Mouse (Mus musculus) ES-E14 (cell line): ENCODE data around the gene Nsg2. TPM values are rescaled to one million over a fixed set of nuclear protein-coding genes. Genes with fewer than 3 reads are reported as not detected.

Experiments used
- DNase-seq: peaks from one replicate; pipeline ENCODE4 v3.0.0-alpha.2; 2013; ENCODE audit warnings: low read depth, low spot score
- H3K27ac ChIP-seq: 2 replicates; pipeline ENCODE4 v1.5.1; 2012; ENCODE audit warnings: low read depth, mild to moderate bottlenecking, low read length, moderate library complexity, mixed read lengths; ENCODE audit not compliant: poor library complexity, insufficient read depth, severe bottlenecking
- H3K36me3 ChIP-seq: 2 replicates; pipeline ENCODE4 v1.6.1; 2012; ENCODE audit warnings: mild to moderate bottlenecking, low read length, moderate library complexity, mixed read lengths; ENCODE audit not compliant: control insufficient read depth, poor library complexity, insufficient read depth, severe bottlenecking
- H3K4me1 ChIP-seq, 2 experiments: fragments of 150-350 bp in 1 of 2; sonication (generic) in 1 of 2; 2 replicates each; pipeline ENCODE4 v1.6.1; 2012; ENCODE audit warnings: low read length in 2 of 2, mild to moderate bottlenecking in 1 of 2, mixed read lengths in 1 of 2; ENCODE audit not compliant: control insufficient read depth in 2 of 2, insufficient read depth in 2 of 2, poor library complexity in 1 of 2
- H3K4me3 ChIP-seq, 2 experiments: fragments of 150-350 bp in 1 of 2; sonication (generic) in 1 of 2; 2 replicates each; pipeline ENCODE4 v1.5.1; 2012; ENCODE audit warnings: low read length in 2 of 2, low read depth in 1 of 2, mild to moderate bottlenecking in 1 of 2, mixed read lengths in 1 of 2; ENCODE audit not compliant: insufficient read depth in 1 of 2, poor library complexity in 1 of 2, severe bottlenecking in 1 of 2
- H3K9ac ChIP-seq: 2 replicates; pipeline ENCODE4 v1.6.1; 2012; ENCODE audit warnings: low read depth, mild to moderate bottlenecking, low read length, mixed read lengths; ENCODE audit not compliant: poor library complexity, insufficient read depth, severe bottlenecking
- H3K9me3 ChIP-seq: fragments of 150-350 bp; sonication (generic); 2 replicates; pipeline ENCODE4 v1.6.1; 2012; ENCODE audit warnings: low read depth, mild to moderate bottlenecking, low read length; ENCODE audit not compliant: control insufficient read depth, insufficient read depth
- CHD2 ChIP-seq: IDR thresholded peaks from 2 replicates; pipeline ENCODE4 v1.6.1; 2014; ENCODE audit warnings: mild to moderate bottlenecking, low read depth, low read length, inconsistent platforms
- HCFC1 ChIP-seq: IDR thresholded peaks from 2 replicates; pipeline ENCODE4 v1.6.1; 2012; ENCODE audit warnings: low read length, inconsistent platforms, borderline replicate concordance; ENCODE audit not compliant: insufficient read depth
- MAFK ChIP-seq: IDR thresholded peaks from 2 replicates; pipeline ENCODE4 v1.6.1; 2014; ENCODE audit warnings: mild to moderate bottlenecking, low read depth, low read length, inconsistent platforms; ENCODE audit not compliant: insufficient read depth
- ZC3H11A ChIP-seq: IDR thresholded peaks from 2 replicates; pipeline ENCODE4 v1.6.1; 2012; ENCODE audit warnings: low read depth, mild to moderate bottlenecking, inconsistent platforms, low read length, borderline replicate concordance
- ZNF384 ChIP-seq: IDR thresholded peaks from 2 replicates; pipeline ENCODE4 v1.6.1; 2012; ENCODE audit warnings: low read depth, low read length, inconsistent platforms
- in situ Hi-C, 2 experiments: fragments of 600-800 bp; cut with MboI; formaldehyde crosslinking; loops; one replicate each; pipeline ENCODE4 v1.15.1; 2025; ENCODE audit warnings: low sequenced_read_pairs in 2 of 2, inconsistent platforms in 1 of 2; ENCODE audit not compliant: unreplicated experiment in 2 of 2
- total RNA-seq: library from RNA; depleted of rRNA; stranded (reverse); fragments of 300-350 nt; gene quantifications from 2 replicates; pipeline ENCODE4 v1.2.3, GENCODE M21; 2012

Nsg2 gene
- total RNA-seq, 1 experiment = 1.3 TPM

DNA sequence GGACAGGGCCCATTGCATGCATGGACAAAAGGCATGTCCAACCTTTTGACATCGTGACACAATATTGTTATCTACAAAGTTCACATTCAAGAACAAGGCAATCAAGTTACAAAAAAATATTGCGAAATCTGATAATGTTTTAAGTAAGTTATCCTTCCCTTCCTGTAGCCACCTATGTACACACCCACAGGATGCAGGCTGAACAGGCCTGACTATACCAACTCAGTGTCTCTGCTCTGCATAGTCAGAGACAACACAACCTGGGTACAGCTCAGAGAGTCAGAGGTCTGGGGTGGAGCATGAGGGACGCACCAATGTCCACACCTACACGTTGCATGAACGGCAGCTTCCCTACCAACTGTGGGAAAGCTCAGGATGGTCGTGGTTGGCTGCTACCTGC is 96.1 kb downstream of the Nsg2 start:
- no peaks in the 10 kb centered on the region for H3K9me3 ChIP-seq
- DNase-seq = no peak
- no peaks in the 10 kb centered on the region for H3K36me3 ChIP-seq
- no peak overlapping the region for H3K27ac ChIP-seq
- no peak overlapping the region for H3K4me3 ChIP-seq
- TF ChIP-seq HCFC1 = no peak
- in situ Hi-C loops = no loop called here
- H3K9ac ChIP-seq = no peak overlapping the region
- no peaks in the 10 kb centered on the region for H3K4me1 ChIP-seq

DNA sequence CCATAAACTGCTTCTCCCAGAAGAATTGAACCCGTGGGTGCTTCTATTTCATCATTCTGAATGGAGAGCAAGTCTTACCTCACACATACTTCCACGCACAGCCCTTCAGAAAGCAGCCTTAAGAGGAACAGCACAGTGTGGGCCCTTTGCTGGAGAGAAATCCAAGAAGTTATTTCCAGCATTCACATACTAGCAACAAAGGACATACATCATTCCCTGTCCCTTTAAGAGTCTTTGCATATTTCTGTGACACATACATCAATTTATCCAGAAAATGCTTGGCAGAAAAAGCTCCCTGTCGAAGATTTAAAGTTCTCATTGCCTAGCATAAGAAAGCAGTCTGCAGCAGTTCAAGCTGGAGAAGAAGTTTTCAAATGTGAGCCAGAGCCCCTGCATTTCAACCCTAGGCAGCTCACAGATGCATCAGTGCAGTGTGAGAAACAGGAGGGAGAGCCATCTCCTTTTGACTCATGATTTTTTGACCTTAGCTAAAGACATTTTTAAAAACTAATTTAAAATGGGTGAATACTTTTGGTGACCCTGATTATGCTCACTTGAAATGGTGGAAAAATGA is 100.9 kb downstream of the Nsg2 start:
- Histone ChIP-seq H3K4me3 (no peak overlapping the region), H3K4me1 (peaks cover 3 to 11% of the 10 kb centered on the region in 2 experiments; a peak in 2 of 4 replicates), H3K27ac (no peak overlapping the region), H3K9me3 (no peaks in the 10 kb centered on the region), H3K36me3 (no peaks in the 10 kb centered on the region), H3K9ac (no peak overlapping the region)
- TF ChIP-seq MAFK (no peak), ZC3H11A (no peak), ZNF384 (no peak), HCFC1 (no peak), CHD2 (no peak)
- DNase-seq = no peak
- in situ Hi-C loops = no loop called here

DNA sequence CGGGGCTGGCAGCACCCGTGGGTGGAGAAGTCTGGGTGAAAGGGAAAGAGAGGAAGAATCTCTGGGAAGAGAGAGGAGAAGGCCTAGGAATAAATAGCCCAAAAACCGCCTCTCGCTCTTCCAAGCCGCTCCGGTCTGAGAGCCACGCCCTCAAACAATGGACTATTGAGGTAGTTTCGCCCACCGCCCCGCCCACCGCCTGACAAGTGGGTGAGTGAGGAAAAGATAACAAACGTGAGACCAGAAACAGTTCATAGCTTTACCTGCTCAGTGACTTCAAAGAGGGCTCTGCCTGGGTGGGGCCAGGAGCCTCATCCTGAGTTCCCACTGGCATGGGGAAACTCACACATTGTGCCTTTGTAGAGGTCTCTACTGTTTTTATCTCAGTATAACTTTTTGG is 102.7 kb downstream of the Nsg2 start:
- TF ChIP-seq HCFC1 (no peak), MAFK (no peak), CHD2 (no peak), ZNF384 (no peak), ZC3H11A (no peak)
- no peaks in the 10 kb centered on the region for H3K9me3 ChIP-seq
- H3K36me3 ChIP-seq = no peaks in the 10 kb centered on the region
- H3K4me3 ChIP-seq = 0 out of 4 replicates have a peak overlapping the region, but pooled peaks of 1 of the 2 experiments have one; percentile 4
- in situ Hi-C loops = no loop called here
- peaks cover 3 to 11% of the 10 kb centered on the region in 2 experiments; a peak in 2 of 4 replicates for H3K4me1 ChIP-seq
- H3K27ac ChIP-seq = no peak overlapping the region
- peak; percentile 56 for DNase-seq
- no peak overlapping the region for H3K9ac ChIP-seq

DNA sequence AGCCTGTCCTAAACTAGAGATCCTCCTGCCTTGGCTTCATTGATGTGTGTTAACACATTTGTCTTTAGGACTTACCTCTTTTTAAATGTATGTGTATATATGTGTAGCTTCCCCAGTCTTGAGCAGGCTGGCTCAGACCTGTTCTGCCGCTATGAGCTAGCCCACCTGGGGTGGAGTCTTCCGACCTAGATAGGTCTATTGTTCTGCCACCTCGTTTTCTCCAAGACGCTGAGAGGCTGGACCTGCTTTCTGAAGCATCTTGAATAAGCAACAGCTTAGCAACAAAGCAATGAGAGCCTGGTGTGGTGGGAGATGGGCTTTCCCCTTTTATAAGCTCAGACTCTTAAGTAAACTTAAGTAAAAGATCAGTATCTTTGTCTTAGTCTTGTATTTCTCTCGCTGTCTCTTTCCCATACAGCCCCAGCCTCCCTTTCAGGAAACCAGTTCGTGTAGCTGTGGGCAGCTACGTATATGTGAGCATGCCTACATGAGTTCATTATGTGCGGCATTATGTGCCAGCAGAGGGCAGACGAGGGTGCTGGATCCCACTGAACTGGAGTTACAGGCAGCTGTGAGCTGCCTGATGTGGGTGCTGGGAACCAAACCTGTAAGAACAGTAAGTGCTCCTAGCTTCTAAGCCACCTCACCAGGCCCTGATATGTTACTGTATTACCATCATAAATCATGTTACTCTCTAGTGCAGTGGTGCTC is 104.3 kb downstream of the Nsg2 start:
- Histone ChIP-seq H3K9ac (no peak overlapping the region), H3K4me3 (no peak overlapping the region), H3K27ac (no peak overlapping the region), H3K36me3 (no peaks in the 10 kb centered on the region), H3K9me3 (no peaks in the 10 kb centered on the region), H3K4me1 (peaks cover 3 to 11% of the 10 kb centered on the region in 2 experiments; a peak in 2 of 4 replicates)
- no peak for TF ChIP-seq MAFK
- no peak for TF ChIP-seq ZNF384
- no peak for TF ChIP-seq CHD2
- TF ChIP-seq ZC3H11A = no peak
- no peak for TF ChIP-seq HCFC1
- in situ Hi-C loops = no loop called here
- peak; percentile 51 for DNase-seq
